Mouse (Mus musculus): Measurements from ENCODE around the gene Slc27a3. TPM values are rescaled to one million over a fixed set of nuclear protein-coding genes. Genes with fewer than 3 reads are reported as not detected.

Gene Slc27a3
- total RNA-seq (2014; rRNA removed; ENCODE audit: low replicate concordance) (3.3 and 6.2 TPM in 2 replicates), polyA plus RNA-seq (2015; fragmentation: Nextera tagmentation; extraction: Ambion mirVana) (2.3 and 2.4 TPM in 2 replicates)

GRCm38 (mm10) chr3:90389511-90390490, at the start of gene Slc27a3:
TSS of gene Slc27a3 (minus strand) at chr3:90389938.
- Histone ChIP-seq H3K27me3 (ENCODE audit: control insufficient read depth, insufficient read depth, low read length) (no peaks in the 10 kb centered on the region), H3K4me1 (ENCODE audit: control insufficient read depth, insufficient read depth) (peaks cover 23% of the 10 kb centered on the region; the same call in 1 of the 2 replicates), H3K36me3 (replicated peaks; ENCODE audit: control insufficient read depth, insufficient read depth, low read length) (peaks cover 38% of the 10 kb centered on the region), H3K4me2 (ENCODE audit: low read depth, low read length) (peak within 1 kb of the TSS; percentile 95), H3K9ac (replicated peaks; ENCODE audit: low read depth, low read length) (peak within 1 kb of the TSS; percentile 41), H3K4me3 (ENCODE audit: low read depth, low read length) (peak within 1 kb of the TSS; percentile 61), H3K9me3 (replicated peaks; ENCODE audit: control insufficient read depth, low read length) (no peaks in the 10 kb centered on the region), H3K27ac (ENCODE audit: low read depth) (no peak within 1 kb of the TSS)
- no peak for DNase-seq (ENCODE audit: low spot score)
- peak; percentile 60 for ATAC-seq (ENCODE audit: insufficient read depth, low read depth)
- TF ChIP-seq EP300 (IDR thresholded peaks at IDR 0.05; ENCODE audit: low read depth) (no peak), CTCF (IDR thresholded peaks at IDR 0.05; ENCODE audit: low read depth) (no peak)
- WGBS, result 2% methylated on average over 55 of the region's 55 CpGs

DNA sequence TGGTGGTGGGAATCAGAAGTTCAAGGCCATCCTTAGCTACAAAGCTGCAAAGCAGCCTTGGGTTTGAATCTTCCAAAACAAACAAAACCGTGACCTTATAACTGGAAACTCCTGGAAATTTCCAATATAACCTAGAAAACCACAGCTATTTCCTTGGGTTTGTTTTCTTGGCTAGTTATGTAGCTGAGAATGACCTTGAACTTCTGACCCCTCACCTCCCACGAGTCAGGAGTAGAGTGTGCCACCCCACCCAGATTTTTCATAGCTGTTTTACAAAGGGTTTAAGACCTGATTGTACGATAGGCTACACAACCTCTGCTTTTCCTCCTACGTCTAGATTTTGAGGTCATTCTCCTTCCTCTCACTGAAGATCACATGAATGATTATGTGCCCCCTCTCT, 47.4 kb upstream of the Slc27a3 start:
- Histone ChIP-seq H3K9ac (replicated peaks; ENCODE audit: low read depth, low read length) (no peak overlapping the region), H3K9me3 (replicated peaks; ENCODE audit: control insufficient read depth, low read length) (no peaks in the 10 kb centered on the region), H3K27me3 (ENCODE audit: control insufficient read depth, insufficient read depth, low read length) (no peaks in the 10 kb centered on the region), H3K36me3 (replicated peaks; ENCODE audit: control insufficient read depth, insufficient read depth, low read length) (no peaks in the 10 kb centered on the region), H3K4me3 (ENCODE audit: low read depth, low read length) (no peak overlapping the region), H3K27ac (ENCODE audit: low read depth) (no peak overlapping the region), H3K4me1 (ENCODE audit: control insufficient read depth, insufficient read depth) (peaks cover 6% of the 10 kb centered on the region), H3K4me2 (ENCODE audit: low read depth, low read length) (no peak overlapping the region)
- WGBS, result 58% methylated on average over 4 of the region's 4 CpGs
- TF ChIP-seq EP300 (IDR thresholded peaks at IDR 0.05; ENCODE audit: low read depth), result no peak
- no peak for TF ChIP-seq CTCF (IDR thresholded peaks at IDR 0.05; ENCODE audit: low read depth)
- ATAC-seq (ENCODE audit: insufficient read depth, low read depth) (no peak), DNase-seq (ENCODE audit: low spot score) (no peak)

DNA sequence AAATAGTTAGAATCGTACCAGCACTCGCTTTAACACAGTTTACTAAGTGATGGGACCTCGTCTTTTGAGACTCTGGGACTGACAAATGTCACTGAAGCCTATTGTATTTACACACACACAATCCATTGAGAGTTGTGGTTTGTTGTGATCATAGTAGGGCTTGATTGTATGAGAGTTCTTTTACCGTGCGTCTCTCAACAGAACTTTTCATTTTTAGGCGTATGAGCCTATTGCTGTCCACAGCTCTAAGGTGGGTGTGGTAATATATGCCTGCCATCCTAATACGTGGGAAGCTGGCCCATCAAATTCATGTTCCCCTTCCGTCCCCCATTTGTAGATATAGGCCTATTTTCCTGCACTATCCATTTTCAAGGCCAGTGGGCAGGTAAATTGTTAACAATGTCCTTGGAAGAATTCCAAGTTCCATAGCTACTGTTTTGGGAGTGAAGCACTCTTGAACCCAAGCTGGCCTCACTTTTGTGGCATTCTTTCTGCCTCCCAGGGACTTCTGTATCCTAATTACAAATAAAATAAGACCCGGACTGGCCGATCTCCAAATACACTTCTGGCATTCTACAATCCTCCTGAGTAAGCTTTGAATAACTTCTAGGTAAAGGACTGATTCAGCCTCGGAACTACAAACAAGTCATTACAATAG, 44.5 kb upstream of the Slc27a3 start:
- Histone ChIP-seq H3K4me3 (ENCODE audit: low read depth, low read length) (peak overlapping the region; percentile 75), H3K9ac (replicated peaks; ENCODE audit: low read depth, low read length) (0 out of 2 replicates have a peak overlapping the region, but pooled peaks have one; percentile 91), H3K9me3 (replicated peaks; ENCODE audit: control insufficient read depth, low read length) (no peaks in the 10 kb centered on the region), H3K36me3 (replicated peaks; ENCODE audit: control insufficient read depth, insufficient read depth, low read length) (0 out of 2 replicates have a peak, but pooled peaks cover 4% of the 10 kb centered on the region), H3K4me1 (ENCODE audit: control insufficient read depth, insufficient read depth) (peaks cover 26% of the 10 kb centered on the region), H3K4me2 (ENCODE audit: low read depth, low read length) (peak overlapping the region; percentile 78), H3K27ac (ENCODE audit: low read depth) (peak overlapping the region; percentile 98), H3K27me3 (ENCODE audit: control insufficient read depth, insufficient read depth, low read length) (no peaks in the 10 kb centered on the region)
- no peak for DNase-seq (ENCODE audit: low spot score)
- no peak for ATAC-seq (ENCODE audit: insufficient read depth, low read depth)
- 52% methylated on average over 11 of the region's 11 CpGs for whole genome bisulfite sequencing
- no peak for TF ChIP-seq EP300 (IDR thresholded peaks at IDR 0.05; ENCODE audit: low read depth)
- TF ChIP-seq CTCF (IDR thresholded peaks at IDR 0.05; ENCODE audit: low read depth), result no peak

- H3K4me2 ChIP-seq (ENCODE audit: low read depth, low read length), result peak within 1 kb of the TSS; percentile 78
- ATAC-seq (ENCODE audit: insufficient read depth, low read depth) (peak; percentile 98), DNase-seq (ENCODE audit: low spot score) (peak; percentile 99)
- H3K27me3 ChIP-seq (ENCODE audit: control insufficient read depth, insufficient read depth, low read length), result no peaks in the 10 kb centered on the region
- H3K4me3 ChIP-seq (ENCODE audit: low read depth, low read length), result peak within 1 kb of the TSS; percentile 75
- H3K27ac ChIP-seq (ENCODE audit: low read depth), result peak within 1 kb of the TSS; percentile 98
- 0 out of 2 replicates have a peak, but pooled peaks cover 4% of the 10 kb centered on the region for H3K36me3 ChIP-seq (replicated peaks; ENCODE audit: control insufficient read depth, insufficient read depth, low read length)
- TF ChIP-seq CTCF (IDR thresholded peaks at IDR 0.05; ENCODE audit: low read depth) (no peak), EP300 (IDR thresholded peaks at IDR 0.05; ENCODE audit: low read depth) (peak; percentile 71; the same call in 1 of the 2 replicates)
- H3K9me3 ChIP-seq (replicated peaks; ENCODE audit: control insufficient read depth, low read length), result no peaks in the 10 kb centered on the region
- H3K4me1 ChIP-seq (ENCODE audit: control insufficient read depth, insufficient read depth), result peaks cover 33% of the 10 kb centered on the region
- H3K9ac ChIP-seq (replicated peaks; ENCODE audit: low read depth, low read length), result peak within 1 kb of the TSS; percentile 91
- WGBS, result under 1% methylated on average over 50 of the region's 52 CpGs
These were observed 43.8 kb upstream of the Slc27a3 start, which contains the start of gene Ints3 for GRCm38 (mm10) chr3:90433381-90434020. TSS of gene Ints3 (minus strand) at chr3:90433622.

DNA sequence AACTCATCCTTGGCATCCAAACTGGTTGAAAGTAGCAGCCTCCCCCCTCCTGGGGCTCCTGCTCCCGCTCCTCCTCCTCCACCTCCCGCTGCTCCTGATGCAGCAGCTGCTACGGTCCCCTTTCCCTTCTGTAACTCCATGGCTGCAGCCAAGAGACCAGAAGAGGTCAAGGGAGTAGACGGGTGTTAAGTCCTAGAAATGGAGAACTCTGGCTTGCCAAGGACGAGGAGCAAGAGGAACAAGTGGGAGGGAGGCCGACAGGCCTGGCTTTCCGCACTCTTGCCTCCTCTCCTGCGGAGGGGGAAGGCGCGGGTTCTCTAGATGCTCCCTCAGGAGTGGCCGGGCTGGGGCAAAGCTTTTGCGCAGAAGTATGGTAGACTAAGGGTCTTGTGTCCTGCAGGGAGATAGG, 43.1 kb upstream of the Slc27a3 start:
- H3K9ac ChIP-seq (replicated peaks; ENCODE audit: low read depth, low read length), result peak overlapping the region; percentile 91
- ATAC-seq (ENCODE audit: insufficient read depth, low read depth) (peak; percentile 10), DNase-seq (ENCODE audit: low spot score) (peak; percentile 44)
- 0 out of 2 replicates have a peak, but pooled peaks cover 4% of the 10 kb centered on the region for H3K36me3 ChIP-seq (replicated peaks; ENCODE audit: control insufficient read depth, insufficient read depth, low read length)
- H3K27me3 ChIP-seq (ENCODE audit: control insufficient read depth, insufficient read depth, low read length), result no peaks in the 10 kb centered on the region
- H3K9me3 ChIP-seq (replicated peaks; ENCODE audit: control insufficient read depth, low read length), result no peaks in the 10 kb centered on the region
- WGBS, result under 1% methylated on average over 12 of the region's 12 CpGs
- peaks cover 34% of the 10 kb centered on the region for H3K4me1 ChIP-seq (ENCODE audit: control insufficient read depth, insufficient read depth)
- H3K4me2 ChIP-seq (ENCODE audit: low read depth, low read length), result peak overlapping the region; percentile 78
- TF ChIP-seq EP300 (IDR thresholded peaks at IDR 0.05; ENCODE audit: low read depth) (no peak), CTCF (IDR thresholded peaks at IDR 0.05; ENCODE audit: low read depth) (no peak)
- H3K4me3 ChIP-seq (ENCODE audit: low read depth, low read length), result peak overlapping the region; percentile 75
- H3K27ac ChIP-seq (ENCODE audit: low read depth), result peak overlapping the region; percentile 98

Data from heart, postnatal 0 days (tissue).